Mouse (Mus musculus): Measurements from ENCODE around the gene Glt28d2.

GRCm38 (mm10) chr3:85931859-85932258, 44.5 kb upstream of the Glt28d2 start:
- TF ChIP-seq MXI1 (IDR thresholded peaks at IDR 0.05; ENCODE audit: low read depth, low read length) (no peak), POLR2A (IDR thresholded peaks at IDR 0.05; ENCODE audit: low read depth, low read length) (no peak), MAFK (IDR thresholded peaks at IDR 0.05; ENCODE audit: insufficient replicate concordance, low read length) (no peak), EP300 (IDR thresholded peaks at IDR 0.05; ENCODE audit: low read length) (no peak), UBTF (IDR thresholded peaks at IDR 0.05; ENCODE audit: low read depth, low read length) (no peak), CHD2 (IDR thresholded peaks at IDR 0.05; ENCODE audit: low read length) (no peak), ZKSCAN1 (IDR thresholded peaks at IDR 0.05; ENCODE audit: borderline replicate concordance, low read depth, low read length) (no peak), NELFE (IDR thresholded peaks at IDR 0.05; ENCODE audit: low read depth, low read length) (no peak), ETS1 (conservative IDR thresholded peaks at IDR 0.05; ENCODE audit: low read depth, low read length) (no peak), CTCF (conservative IDR thresholded peaks at IDR 0.05 in 1 of 2, IDR thresholded peaks at IDR 0.05 in 1 of 2; ENCODE audit: low read depth in 2 of 2, low read length in 2 of 2) (no peak), USF1 (IDR thresholded peaks at IDR 0.05; ENCODE audit: low read depth, low read length) (no peak), JUN (IDR thresholded peaks at IDR 0.05; ENCODE audit: insufficient read depth, low read depth, low read length) (no peak), USF2 (conservative IDR thresholded peaks at IDR 0.05; ENCODE audit: low read depth, low read length) (no peak)
